Mouse (Mus musculus) c-Kit-positive CD71-negative TER-119-negative erythroid progenitor cells, embryonic 14.5 days (primary cell): ENCODE measurements around the gene Slc29a2.

Experiments
- DNase-seq: peaks from one replicate; pipeline ENCODE4 v3.0.0-alpha.2; 2013; ENCODE audit warnings: low read depth

The Slc29a2 gene

DNA sequence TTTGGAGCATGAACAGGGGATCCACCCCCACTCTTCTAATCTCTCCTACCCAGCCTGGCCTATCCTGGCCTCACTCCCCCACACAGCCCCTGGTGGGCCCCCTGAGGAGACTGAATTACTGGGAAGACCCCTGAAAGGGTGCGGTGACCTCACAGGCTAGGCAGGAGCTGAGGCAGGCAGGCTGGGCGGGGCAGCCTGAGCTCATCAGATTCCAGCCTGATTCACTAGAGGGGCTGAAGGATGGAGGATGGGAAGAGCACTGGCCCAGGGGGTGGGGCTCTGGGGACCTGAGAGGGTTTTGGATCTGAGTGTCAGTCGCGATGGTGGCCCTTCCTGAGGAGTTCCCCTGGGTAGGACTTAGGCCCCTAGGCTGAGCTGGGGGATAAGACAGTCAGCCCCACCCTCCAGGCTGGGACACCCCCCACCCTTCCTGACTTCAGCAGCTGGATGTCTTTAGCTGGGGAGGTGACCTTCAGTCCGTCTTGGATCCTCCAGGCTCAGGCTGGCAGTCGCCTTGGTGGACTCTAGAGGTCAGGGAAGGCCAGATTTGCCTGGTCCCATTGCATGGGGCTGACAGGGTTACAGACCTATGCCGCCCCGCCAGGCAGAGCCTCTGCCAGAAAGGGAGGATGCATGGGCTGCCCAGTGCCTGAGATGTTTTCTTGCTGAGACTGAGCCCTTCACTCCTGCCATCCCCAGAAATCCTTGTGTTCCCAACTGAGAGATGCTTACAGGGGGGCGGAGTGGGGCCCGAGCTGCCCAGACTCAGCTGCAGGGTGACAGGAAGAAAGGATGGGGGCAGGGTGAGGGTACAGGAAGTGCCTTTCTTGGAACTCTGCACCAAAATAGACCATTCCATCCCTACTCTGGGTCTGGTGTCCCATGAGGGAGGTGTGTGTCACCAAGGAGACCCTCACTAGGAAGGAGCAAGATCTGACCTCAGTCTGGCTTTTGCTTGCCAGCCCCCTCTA is 35.4 kb downstream of the Slc29a2 start:
- no peak for DNase-seq

DNA sequence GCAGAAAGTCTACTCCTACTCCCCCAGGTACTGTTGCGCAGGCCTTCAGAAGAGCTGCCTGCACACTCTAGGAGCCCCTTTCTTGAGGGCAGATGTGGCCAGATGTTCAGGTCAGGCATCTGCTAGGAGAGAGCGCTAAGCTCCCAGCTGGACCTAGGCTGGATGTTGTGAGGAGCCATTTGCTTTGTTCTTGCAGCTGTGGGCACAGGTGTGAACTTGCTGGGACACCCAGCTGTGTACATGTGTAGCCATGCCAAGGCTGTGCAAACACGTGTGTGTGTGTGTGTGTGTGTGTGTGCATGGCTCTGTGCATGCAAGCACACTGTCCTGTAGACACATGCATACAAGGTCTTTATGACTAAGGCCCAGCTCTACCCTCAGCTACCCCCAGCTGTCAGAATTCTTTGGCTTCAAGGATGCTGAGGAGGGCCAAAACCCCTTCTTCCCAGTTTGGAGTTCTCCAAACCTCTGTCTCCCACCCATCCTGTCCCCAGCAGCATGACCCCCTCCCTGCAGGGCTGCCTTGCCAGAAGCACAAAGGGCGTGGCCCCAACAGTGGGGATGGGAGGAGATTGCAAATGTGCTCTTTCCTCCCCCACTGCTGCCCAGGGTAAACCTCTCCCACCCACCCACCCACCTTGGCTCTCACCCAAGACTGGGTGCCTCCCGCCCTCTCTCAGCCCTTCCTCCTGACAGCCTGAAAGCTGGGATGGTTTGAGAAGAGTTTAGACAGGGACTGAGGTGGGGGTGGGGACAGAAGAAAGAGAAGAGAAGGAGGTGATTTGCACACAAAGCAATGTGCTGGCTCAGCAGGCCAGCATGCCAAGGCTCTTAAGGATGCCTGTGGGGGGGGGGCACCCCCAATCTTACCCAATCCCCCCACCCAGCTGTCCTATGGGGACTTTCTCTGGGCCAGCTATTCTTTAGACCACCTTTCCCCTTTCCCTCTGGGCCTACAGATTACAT is 37.0 kb downstream of the Slc29a2 start:
- DNase-seq, result no peak

DNA sequence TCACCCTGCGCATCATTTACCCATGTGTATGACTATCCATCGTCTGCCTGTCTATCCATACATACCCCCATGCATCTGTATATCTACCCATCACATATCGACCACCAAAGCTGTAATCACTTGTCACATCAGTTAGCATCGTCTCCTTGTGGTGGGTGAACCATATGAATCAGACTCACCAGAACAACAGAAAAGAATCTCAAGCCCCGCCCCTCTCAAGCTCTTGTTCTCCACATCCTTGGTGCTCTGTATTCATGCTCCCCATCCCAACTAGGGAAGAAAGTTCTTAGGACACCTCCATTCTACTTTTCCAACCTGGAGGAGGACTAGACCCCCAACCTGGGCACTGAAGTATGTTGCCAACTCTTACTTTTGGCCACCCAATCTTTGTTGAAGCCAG is 38.4 kb downstream of the Slc29a2 start:
- no peak for DNase-seq

DNA sequence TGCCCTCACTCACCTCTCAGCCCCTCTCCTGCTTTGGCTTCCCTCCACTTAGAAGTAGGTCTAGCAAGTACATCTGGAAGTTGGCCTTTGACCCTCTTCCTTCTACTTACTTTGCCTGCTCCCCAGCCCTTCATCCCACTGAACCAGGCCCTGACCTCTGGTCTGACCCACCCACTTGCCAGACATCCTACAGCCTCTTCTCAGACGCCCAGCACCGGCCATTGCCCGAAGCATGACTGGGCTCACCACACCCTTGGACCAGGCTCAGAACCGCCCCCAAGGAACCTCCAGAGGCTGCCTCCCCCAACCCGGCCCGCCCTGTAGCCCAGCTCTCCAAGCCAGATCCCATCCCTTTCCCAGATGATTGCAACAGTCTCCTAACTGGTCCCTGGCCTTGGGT is 38.8 kb downstream of the Slc29a2 start:
- DNase-seq, result no peak

DNA sequence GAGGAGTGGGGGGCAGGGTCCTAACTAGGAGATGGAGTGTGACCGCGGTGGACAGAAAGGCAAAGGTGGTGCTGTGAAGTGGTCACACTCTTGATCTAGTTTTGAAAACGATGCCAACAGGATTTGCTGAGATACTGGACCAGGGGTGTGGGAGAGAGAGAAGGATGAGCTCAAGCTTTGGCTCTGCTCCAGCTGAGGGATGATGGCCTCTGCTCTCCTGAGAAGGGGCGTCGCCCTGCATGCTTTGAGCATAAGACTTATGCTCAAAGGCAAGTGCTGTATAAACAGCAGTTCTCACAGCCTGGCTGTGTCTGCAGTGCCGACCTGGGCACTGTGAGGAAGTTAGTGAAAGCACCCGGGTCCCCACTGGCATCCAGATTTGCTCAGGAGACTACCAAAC is 41.4 kb downstream of the Slc29a2 start:
- no peak for DNase-seq

DNA sequence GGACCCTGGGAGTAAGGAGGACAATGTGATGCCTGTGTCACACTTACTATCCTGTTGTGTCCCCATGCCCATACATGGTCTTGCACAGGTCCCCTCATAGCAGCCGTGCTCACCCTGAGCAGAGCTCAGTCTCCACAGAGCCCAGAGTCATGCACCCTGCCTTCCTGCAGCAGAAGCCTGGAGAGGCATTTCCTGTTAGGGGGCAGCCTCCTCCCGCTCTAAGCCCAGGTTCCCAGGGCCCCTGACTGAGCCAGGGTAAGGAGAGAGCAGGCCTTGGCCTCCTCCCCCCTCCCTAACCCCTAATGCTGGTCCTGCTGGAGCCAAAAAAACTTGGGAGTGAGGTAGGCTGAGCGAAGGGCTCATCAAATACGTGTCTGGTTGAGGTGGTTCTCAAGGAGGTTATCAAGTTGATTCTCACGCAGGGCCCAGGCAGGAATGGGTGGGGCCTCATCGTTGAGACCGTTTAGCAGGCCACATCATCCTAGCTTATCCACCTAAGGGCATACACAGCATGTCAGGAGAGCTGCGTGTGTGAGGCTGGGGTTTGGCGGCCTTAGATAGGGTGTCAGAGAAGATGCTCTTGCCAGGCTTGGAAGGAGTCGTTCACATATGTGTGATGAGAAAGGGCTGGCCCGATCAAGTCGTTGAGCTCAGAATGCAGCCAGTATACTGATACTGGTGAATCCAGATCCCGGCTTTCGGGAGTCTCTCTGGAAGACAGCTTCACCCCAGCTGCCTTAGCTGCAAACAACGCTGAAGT is 43.6 kb downstream of the Slc29a2 start:
- no peak for DNase-seq

DNA sequence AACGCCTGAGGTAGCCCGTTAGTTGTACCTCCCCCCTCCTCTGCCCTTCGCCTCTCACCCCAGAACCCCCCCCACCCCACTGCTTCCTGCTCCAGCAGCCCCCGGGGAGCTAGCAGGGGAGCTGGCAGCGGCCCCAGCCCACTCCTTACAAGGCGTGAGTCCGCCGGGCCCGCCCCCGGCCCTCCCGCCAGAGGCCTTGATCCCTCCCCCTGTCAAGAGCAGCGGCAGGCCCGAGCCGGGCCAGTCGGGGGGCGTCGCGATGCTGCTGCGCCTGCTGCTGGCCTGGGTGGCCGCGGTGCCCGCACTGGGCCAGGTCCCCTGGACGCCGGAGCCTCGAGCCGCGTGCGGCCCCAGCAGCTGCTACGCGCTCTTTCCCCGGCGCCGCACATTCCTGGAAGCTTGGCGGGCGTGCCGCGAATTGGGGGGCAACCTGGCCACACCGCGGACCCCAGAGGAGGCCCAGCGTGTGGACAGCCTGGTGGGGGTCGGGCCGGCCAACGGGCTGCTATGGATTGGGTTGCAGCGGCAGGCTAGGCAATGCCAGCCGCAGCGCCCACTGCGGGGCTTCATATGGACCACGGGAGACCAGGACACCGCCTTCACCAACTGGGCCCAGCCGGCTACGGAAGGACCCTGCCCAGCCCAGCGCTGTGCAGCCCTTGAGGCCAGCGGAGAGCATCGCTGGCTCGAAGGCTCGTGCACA is 44.4 kb downstream of the Slc29a2 start, which contains the start of gene Cd248:
TSS of gene Cd248 (plus strand) at position 212 of the 703 bp plus-strand sequence.
- no peak for DNase-seq

DNA sequence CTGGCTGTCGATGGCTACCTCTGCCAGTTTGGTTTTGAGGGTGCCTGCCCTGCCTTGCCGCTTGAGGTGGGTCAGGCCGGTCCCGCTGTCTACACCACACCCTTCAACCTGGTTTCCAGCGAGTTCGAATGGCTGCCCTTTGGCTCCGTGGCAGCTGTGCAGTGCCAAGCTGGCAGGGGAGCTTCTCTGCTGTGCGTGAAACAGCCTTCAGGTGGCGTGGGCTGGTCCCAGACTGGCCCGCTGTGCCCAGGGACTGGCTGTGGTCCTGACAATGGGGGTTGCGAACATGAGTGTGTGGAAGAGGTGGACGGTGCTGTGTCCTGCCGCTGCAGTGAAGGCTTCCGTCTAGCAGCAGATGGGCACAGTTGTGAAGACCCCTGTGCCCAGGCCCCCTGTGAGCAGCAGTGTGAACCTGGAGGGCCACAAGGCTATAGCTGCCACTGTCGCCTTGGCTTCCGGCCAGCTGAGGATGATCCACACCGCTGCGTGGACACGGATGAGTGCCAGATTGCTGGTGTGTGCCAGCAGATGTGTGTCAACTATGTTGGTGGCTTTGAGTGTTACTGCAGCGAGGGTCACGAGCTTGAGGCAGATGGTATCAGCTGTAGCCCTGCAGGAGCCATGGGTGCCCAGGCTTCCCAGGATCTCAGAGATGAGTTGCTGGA is 45.0 kb downstream of the Slc29a2 start:
- no peak for DNase-seq

DNA sequence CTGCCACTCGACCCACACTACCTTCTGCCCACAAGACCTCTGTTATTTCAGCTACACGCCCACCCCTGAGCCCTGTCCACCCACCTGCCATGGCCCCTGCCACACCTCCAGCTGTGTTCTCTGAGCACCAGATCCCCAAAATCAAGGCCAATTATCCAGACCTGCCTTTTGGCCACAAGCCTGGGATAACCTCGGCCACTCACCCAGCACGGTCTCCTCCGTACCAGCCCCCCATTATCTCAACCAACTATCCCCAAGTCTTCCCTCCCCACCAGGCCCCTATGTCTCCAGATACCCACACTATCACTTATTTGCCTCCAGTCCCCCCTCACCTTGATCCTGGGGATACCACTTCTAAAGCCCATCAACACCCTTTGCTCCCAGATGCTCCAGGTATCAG is 45.8 kb downstream of the Slc29a2 start:
- no peak for DNase-seq

DNA sequence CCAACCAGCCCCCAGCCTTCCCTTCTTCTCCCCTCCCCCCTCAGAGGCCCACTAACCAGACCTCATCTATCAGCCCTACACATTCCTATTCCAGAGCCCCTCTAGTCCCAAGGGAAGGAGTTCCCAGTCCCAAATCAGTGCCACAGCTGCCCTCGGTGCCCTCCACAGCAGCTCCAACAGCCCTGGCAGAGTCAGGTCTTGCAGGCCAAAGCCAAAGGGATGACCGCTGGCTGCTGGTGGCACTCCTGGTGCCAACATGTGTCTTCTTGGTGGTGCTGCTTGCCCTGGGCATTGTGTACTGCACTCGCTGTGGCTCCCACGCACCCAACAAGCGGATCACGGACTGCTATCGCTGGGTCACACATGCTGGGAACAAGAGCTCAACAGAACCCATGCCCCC is 46.3 kb downstream of the Slc29a2 start:
- no peak for DNase-seq

DNA sequence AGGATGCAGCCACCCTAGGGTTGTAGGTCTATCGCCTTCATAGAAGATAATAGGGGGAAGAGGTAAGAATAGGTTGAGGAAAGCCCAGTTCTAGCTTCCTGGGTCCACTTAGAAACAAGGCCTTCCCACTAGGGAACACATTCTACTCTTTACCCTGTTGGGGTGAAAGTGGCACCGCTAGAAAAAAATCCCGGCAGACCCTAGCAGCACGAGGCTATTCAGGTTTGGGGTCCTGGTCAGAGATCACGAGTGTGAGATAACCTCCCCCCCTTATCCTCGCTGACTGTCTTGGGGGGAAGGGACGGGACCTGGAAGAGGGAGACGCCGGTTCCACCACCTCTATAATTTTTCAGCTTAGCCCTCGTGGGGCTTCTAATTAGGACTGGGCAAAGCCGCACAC is 47.4 kb downstream of the Slc29a2 start:
- no peak for DNase-seq

DNA sequence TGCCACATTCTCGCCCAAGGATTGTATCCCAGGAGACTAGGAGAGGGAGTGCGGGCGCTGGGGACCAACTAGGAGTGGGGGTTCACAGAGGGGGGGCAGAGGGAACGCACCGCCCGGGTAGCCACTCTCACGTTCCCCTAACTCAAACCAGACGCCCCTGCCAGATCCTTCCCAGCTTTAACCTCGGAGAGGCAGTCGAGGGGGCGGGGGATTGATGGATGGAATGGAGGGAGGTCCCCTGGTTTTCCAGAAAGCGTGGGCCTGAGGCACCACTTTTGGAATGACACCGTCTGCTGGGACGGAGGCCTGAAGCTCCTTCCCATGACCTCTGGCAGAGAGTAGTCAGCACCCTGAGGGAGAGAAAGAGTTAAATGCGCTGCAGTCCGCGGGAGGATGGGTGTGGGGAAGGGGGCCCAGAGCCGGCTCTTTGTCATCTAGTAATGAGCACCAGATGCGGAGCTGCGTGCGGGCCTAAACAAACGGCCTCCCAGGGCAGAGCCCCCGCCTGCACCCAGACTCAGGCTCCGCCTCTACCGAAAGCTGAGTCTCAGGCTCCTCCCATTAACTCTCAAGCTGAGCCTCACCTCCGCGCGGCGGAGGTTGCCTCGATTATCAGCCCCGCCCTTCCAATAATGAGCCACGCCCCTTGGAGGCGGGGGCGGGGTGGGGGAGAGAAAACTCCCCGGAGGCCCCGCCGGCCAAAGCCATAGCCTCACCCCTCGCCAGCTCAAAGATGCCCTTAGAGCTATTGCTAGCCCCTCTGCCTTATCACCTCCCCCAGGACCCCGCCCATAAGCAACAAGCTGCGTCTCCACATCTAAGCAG is 48.1 kb downstream of the Slc29a2 start:
- DNase-seq, result peak; percentile 85

DNA sequence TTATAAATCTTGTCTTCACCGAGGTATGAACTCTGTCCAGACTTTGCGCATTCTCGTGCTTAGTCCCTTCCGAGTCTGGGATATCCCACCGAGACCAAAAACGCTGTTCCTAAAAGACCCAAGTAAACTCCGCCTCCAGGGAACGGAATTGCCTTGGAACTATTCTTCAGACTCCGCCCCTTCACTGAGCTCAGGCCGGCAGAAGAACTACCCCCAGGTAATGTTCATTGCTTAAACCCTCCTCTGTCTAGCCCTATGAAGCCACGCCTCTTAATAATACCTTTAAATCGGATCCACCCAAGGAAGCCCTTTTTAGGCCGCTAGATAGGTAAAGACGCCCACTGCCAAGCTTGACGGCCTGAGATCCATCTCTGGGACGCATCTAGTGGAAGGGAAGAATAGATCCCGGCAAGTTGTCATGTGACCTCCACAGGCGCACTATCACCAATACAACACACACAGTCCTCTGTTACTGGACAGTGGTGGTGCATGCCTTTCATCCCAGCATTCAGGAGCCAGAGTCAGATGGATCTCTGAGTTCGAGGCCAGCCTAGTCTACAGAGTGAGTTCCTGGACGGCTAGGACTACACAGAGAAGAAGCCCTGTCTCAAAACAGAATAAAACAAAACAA is 48.8 kb downstream of the Slc29a2 start:
- DNase-seq, result no peak

DNA sequence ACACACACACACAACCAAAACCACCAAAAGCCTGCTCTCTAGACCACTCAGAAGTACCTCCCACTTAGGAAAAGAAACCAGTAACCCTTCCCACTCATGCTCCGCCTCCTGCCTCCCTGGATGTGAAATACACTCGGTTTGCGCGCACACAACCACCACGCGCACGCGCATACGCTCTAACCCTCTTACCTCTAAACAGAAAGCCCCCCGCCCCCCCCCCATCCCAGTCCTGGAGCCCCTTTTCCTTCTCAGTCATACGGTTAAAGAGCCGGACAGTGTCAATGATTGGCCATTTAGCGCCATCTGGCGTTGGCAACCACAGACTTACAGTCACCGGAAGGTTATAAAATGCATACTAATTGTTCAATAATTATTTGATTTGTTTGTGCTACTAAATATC is 49.4 kb downstream of the Slc29a2 start:
- DNase-seq, result peak; percentile 60

DNA sequence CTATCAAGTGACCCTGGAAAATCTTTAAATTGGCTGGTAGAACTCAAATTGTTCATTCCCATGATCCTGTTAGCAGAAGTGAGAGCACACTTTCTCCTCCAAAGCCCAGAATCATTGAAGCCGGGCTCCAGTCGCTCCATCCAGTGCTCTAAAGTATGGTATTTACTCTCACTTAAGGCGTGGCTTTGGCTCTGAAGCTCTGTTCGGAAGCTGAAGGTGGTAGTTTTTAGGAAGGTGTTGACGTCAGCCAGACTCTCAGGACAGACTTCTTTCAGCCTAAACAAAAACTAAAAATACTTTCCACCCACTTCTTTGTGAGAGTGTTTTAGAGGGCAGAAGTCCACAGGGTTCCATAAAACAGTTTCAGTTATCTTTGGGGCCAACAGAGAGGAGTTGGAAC is 49.9 kb downstream of the Slc29a2 start:
- DNase-seq, result no peak

DNA sequence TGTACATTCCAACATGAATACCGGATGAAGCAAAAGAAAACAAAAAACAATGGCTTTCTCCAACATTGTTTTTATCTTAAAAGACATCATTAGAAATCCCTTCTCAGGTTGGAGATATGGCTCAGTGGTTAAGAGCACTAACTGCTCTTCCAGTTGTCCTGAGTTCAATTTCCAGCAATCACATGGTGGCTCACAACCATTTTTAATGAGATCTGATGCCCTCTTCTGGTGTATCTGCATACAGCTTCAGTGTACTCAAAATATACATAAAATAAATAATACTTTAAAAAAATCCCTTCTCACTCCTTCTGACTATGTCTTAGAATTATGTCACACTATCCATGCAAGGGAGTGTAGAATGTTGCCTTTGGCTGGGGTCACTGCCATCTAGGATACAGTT is 55.6 kb downstream of the Slc29a2 start:
- DNase-seq, result no peak
